Mouse (Mus musculus) urinary bladder, postnatal 25 days (tissue): ENCODE measurements around the gene Zg16.
"Not testable (repeated sequence)": the region's sequence is repeated elsewhere in the genome, so short reads cannot be mapped to it uniquely, and the experiment has no call there.

Source experiments
- DNase-seq: peaks from one replicate; pipeline ENCODE4 v3.0.0; 2022; ENCODE audit warnings: low spot score

Gene Zg16

DNA sequence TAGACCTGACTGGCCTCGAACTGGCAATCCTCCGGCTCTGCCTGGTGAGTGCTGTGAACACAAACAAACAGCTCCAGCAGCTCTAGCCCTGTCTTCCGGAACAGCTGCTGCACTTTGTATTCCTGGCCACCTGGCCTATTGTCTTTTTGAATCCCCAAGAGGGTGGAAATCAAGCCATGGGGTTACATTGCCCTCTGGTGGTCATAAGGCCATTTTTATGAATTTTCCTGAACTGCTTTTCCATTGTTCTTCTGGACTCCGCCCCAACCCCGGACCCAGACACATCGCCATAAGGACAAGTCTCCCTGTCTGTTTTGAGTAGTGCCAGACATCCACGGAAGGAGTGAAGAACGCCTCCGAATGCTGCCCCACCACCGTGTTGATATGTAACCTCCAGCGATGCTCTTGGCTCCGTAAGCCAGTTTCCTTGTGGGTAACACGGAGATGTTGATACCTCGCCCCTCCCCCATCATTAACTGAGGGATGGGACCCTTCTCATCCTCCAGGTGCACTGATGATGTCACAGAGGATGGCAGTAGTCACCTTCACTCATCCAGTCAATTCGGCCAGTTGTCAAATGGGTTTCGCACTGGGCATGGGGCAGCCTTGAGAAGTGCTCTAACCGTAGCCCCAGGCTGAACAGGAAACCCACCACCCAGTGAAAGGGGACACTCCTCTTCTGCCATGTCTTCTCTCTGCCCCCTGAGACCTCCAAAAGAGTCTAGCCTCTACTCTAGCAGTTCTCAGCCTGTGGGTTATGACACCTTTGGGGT, 17.6 kb upstream of the Zg16 start:
- peak; percentile 51 for DNase-seq

DNA sequence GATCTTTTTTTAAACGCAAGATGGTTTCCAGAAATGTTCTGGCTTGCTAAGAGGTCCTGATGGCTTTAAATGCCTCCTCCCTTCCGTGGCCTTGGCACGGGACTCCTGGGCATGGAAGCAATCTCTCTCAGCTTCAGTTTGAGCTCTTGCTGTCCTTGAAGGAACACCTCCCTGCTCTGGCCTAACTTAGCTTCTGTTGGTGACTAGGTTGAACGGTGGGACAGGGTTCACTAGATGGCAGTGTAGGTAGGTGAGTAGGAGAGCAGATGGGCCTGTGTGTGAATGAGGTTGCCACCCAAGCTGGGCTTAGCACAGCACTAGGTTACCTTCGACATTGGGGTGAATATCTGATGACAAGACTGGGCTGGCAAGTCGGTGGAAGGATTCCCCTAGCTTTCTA, 16.8 kb upstream of the Zg16 start:
- DNase-seq: no peak

GRCm38 (mm10) chr7:127102148-127102547, 15.0 kb upstream of the Zg16 start:
- no peak for DNase-seq

GRCm38 (mm10) chr7:127101451-127102016, 14.4 kb upstream of the Zg16 start:
- no peak for DNase-seq

DNA sequence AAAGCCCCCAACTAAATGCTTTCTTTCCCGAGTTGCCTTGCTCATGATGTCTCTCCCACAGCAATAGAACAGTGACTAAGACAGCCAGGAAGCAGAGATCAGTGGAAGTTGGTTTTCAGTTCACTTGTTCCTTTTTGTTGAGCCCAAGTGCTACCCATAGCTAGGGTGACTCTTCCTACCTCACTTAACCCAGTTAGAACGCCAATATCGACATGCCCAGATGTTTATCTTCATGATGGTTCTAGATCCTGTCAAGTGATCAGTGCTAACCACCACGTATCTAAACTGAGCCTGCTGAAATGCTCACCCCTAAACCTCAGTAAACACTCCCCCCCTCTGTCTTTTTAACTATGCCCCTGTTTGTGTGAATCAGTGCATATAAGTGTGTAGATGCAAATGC, 12.4 kb upstream of the Zg16 start:
- DNase-seq: no peak

DNA sequence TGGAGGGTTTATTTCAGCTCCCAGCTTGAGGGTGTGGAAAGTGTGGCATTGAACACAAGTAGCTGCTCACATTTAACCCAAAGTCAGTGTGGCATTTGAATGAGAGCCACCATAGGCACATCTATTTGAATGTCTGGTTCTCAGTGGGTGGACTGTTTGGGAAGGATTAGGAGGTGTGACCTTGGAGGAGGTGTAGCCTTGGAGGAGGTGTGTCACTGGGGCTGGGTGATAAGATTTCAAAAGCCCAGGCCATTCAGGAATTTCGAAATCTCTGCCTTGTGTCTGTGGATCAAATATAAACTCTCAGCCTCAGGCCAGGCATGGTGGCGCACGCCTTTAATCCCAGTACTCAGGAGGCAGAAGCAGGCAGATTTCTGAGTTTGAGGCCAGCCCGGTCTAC, 11.8 kb upstream of the Zg16 start:
- no peak for DNase-seq

DNA sequence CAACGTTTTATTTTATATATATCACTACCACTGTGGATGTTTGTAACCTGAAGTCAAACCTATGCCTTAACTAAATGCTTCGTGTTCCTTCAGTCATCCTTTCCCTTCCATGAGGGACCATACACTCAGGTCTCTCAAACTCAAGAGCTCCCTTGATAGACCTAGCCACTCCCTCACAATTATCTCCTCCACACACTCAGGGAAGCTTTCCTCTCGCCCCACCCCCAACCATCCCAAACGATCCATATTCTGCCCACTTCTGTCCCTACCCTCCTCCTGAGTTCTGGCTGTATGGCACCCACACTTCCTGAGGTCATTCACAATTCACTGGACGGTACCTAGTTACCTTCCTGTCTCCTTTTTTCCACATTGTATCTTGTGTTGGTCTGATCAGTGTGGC, 11.4 kb upstream of the Zg16 start:
- DNase-seq: no peak

- DNase-seq: no peak
These were observed 9.3 kb upstream of the Zg16 start for GRCm38 (mm10) chr7:127096456-127096855.

GRCm38 (mm10) chr7:127093914-127094313, 6.8 kb upstream of the Zg16 start:
- DNase-seq: no peak

- peak; percentile 12 for DNase-seq
These were observed 4.2 kb upstream of the Zg16 start, which contains the start of gene AI467606 for GRCm38 (mm10) chr7:127091114-127091896. Gene AI467606, plus strand, starts transcription at chr7:127091359.

DNA sequence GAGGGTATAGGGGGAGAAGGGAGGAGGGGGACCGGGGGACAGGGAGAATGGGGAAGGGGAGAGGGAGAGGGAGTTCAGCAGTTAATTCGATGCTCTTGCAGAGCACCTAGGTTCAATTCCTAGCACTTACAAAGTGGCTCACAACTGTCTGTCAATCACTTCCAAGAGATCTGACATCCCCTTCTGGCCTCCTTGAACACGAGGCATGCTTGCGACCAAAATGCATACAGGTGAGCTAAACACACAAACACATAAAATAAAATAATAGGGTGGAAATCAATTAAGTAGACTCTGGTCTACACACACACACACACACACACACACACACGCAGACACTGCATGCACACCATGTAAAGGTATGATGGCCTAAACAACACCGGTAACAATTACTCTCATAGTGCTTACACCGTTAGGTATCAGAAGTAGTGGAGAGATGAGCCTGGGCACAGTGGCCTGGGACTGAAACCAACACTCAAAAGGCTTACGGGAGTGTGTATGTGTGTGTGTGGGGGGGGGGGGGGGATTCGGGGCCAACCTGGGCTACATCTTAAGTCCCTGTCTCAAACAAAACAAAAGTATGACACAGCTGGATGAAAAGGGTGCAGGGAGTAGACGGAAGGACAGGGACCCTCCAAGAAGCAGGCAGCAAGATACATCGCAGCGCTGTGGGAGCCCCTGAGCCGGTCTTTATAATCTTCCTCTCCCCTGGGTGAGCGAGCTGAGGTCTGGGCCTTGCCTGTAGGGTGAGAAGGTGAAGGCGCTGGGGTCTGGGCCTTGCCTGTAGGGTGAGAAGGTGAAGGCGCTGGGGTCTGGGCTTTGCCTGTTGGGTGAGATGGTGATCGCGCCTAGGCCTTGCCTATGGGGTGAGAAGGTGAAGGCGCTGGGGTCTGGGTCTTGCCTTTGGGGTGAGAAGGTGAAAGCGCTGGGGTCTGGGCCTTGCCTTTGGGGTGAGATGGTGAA, 3.3 kb upstream of the Zg16 start:
- no peak for DNase-seq

- DNase-seq: peak; percentile 20
These were observed 2.0 kb upstream of the Zg16 start for GRCm38 (mm10) chr7:127088901-127089845.

DNA sequence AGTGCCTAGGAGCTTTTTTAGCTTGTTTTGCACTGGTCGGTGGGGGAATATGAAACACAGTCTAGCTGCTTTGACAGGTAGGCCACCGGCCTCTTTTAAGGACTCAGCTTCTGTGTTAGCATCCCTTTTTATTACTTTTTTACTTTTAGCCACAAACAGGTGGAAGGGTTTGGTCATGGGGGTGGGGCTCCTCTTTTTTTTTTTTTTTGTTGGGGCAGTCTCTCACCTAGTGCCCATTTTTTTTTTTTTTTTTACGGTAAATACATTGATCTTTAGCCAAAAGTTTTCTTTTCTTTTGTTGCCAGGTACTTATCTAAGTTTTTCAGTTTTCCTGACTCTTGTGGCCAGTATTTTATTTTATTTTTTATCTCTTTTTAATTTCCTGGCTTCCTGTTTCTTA, 955 bp upstream of the Zg16 start:
- DNase-seq: no peak

DNA sequence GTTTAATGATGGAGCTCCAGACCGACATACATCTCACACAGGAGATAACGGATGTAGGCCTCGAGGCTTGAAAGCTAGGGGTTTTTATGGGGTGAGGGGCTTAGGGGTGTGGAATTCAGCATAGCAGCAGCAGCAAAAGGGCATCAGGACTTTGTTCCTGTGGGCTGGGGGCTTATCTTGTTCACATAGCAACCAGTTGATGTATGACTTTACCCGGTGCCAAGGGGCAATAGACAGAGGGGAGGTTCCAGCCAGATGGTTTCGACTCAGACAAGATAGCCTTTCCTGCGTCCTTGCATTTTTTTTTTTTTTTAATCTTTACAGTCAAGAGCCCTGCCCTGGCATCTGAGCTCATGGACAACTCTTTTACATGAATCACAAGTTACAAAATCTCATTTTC, 1.4 kb downstream of the Zg16 start:
- not testable (repeated sequence) for DNase-seq

- no peak for DNase-seq
These were observed 2.3 kb downstream of the Zg16 start for GRCm38 (mm10) chr7:127084794-127085193.

GRCm38 (mm10) chr7:127083689-127084088, 3.4 kb downstream of the Zg16 start:
- DNase-seq: no peak

GRCm38 (mm10) chr7:127082995-127083394, 4.1 kb downstream of the Zg16 start:
- no peak for DNase-seq

DNA sequence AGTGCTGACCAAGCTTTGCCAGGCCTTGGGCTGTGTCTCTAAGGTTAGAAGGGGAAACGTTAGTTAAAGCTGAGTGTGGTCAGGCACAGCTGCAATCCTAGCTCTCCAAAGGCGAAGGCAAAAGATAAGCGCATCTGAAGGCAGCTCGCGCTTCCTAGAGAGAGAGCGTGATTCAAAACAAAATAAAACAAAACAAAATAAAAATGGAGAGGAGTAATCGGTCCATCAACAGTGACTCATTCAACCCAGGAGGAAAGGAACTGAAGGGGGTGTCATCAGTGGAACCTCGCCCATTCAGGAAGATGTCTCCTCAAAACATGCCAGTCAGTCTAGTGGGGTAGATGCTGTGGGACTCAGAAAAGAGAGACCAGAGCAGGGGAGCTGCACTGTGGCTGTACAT, 4.9 kb downstream of the Zg16 start:
- no peak for DNase-seq

DNA sequence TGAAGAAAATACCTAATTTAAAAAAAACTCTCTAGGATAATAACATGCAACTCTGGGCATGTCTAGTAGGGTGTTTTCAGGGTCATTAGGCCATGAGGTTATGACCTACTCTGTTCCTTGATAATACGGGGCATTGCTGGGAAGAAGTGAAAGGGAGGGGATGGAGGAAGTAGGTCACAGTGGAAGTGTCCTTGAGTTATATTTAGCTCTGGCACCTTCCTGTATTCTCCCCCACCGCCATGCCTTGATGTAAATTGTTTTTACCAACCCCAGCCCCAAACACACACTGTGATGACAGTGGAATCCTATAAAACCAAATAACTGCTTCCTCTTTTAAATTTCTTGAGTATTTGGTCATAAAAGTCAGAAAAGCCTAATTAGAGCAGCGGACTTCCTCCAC, 7.1 kb downstream of the Zg16 start:
- DNase-seq: no peak

GRCm38 (mm10) chr7:127077692-127078091, 9.4 kb downstream of the Zg16 start:
- DNase-seq: no peak

GRCm38 (mm10) chr7:127076188-127076587, 10.9 kb downstream of the Zg16 start:
- no peak for DNase-seq
